Mouse (Mus musculus): ENCODE results near the gene Hist1h1c.
"Not testable (repeated sequence)": the region's sequence is repeated elsewhere in the genome, so short reads cannot be mapped to it uniquely, and the experiment has no call there.

The Hist1h1c gene

DNA sequence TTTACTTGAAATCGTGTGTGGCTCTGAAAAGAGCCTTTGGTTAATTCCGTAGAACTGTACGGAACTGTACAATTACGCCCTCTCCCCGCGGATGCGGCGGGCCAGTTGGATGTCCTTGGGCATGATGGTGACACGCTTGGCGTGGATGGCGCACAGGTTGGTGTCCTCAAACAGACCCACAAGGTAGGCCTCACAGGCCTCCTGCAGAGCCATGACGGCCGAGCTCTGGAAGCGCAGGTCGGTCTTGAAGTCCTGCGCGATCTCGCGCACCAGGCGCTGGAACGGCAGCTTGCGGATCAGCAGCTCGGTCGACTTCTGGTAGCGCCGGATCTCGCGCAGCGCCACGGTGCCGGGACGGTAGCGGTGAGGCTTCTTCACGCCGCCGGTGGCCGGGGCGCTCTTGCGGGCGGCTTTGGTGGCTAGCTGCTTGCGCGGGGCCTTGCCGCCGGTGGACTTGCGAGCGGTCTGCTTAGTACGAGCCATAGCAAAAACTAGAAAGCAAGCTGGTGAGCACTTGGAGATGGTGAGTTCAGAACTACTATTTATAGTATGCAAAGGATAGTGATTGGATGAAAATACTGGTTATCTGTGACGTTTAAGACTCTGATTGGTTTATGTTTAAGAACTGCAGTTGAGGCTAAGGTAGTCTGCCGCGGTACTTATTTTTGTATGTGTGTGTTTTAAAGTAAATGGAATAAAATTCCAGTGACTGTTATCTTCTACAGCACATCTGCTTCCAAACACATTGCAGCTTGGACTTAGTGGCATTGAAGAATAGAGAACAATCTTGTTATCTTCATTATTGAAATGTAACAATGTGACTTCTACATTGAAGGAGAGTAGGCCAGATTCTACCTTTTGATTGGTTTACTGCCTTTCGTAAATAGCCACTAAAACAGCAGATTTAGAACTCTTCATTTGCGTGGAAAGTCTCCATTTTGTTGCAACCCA is 23.5 kb downstream of the Hist1h1c start, which contains the start of gene Hist1h3a:
Hist1h3a (minus strand) TSS at position 516 of the 951 bp plus-strand sequence.
- DNase-seq = peak; percentile 64

DNA sequence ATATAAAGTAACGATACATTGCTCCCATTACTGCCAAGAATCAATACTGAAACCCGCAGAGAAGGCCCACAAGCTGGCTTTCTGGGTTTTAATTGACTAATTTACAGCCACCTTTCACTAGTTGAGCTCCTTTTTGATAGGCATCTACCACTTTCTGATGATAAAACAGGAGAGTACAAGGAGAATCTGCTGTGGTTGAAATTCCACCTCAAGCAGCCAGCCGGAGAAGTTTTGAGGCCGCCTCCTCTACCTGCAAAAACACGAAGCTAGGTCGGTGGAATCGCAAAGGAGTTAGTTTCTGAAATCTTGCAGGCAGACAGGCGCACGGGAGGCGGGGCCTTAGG is 24.6 kb downstream of the Hist1h1c start:
- DNase-seq = no peak

DNA sequence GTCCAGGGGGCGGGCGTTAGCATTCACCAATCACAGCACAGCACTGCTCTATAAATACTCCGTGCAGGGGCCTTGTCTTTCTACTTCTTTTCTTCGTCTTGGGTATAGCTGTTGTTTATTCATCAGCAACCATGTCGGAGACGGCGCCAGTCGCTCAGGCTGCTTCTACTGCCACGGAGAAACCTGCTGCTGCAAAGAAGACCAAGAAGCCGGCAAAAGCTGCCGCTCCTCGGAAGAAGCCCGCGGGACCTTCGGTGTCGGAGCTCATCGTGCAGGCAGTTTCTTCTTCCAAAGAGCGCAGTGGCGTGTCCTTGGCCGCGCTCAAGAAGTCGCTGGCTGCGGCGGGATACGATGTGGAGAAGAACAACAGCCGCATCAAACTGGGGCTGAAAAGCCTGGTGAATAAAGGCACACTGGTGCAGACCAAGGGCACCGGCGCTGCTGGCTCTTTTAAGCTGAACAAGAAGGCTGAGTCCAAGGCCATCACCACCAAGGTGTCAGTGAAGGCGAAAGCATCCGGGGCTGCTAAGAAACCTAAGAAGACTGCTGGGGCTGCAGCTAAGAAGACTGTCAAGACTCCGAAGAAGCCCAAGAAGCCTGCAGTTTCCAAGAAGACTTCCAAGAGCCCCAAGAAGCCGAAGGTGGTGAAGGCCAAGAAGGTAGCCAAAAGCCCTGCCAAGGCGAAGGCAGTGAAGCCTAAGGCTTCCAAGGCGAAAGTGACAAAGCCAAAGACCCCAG is 25.1 kb downstream of the Hist1h1c start, which contains the start of gene Hist1h1a:
Hist1h1a (plus strand) TSS at position 81 of the 738 bp plus-strand sequence.
- peak; percentile 92 for DNase-seq

DNA sequence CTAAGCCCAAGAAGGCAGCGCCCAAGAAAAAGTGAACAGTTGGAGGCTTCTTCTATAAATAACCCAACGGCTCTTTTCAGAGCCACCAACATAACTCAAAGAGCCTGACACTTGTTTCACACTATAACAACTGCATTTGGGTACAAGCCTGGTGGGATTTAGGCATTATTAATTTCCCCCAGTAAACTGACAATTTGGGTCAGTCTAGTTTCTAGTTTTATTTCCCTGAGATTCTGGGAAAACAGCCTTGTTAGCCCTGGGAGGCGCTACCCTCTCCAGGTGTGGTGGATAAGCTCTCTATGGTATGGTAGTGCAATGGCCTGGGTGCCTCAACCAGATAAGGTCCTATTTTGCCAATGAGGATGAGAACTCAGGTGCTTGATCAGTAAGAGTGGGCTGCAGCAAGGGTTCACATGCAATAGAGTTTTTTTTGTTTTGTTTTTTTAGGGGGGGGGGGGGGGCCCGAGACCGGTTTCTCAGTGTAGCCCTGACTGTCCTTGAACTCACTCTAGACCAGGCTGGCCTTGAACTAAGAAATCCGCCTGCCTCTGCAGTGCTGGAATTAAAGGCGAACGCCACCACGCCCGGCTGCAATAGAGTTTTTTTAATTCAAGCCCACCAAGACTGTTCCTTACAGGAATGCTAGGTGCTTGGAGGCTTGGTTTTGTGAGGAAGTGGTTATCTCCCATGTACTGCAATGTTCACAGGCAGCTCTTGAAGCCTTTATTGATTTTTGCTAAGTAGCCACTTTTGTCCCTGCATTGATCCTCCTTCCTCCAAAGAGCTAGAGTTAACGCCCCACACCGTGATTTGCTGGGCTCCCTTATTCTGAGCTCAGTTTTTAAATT is 25.9 kb downstream of the Hist1h1c start:
- no peak for DNase-seq

DNA sequence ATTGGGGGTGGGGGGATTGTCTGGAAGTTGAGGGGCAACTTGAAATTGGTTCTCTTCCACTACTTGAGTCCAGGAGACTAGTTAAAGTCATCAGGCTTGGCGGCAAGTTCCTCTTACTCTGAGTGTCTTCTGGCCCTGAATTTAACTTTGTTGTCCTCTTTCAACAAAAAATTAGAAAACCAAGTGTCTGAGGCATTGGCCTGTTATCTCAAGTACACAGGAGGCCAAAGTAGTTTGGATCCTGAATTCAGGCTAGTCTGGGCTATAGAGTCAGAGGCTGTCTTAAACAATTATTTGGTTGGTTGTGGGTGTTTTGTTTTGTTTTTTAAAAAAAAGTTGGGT is 26.5 kb downstream of the Hist1h1c start:
- no peak for DNase-seq

DNA sequence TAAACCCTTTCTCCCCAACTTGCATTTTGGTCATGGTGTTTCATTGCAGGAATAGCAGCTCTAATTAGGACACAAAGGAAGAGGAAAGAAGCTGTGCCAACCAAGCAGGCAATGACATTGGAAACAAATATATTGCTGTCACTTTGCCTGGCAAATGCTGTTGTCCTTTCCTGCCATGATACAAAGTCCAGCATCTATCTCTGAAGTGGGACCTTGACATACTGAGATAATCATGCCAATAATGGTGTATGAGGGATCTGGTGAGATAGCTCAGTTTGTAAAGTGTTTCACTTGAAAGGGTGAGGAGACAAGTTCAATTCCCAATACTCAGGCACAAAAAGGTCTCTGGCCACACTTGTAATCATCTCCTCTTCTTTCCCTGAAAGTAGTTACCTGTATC is 28.2 kb downstream of the Hist1h1c start:
- DNase-seq = no peak

DNA sequence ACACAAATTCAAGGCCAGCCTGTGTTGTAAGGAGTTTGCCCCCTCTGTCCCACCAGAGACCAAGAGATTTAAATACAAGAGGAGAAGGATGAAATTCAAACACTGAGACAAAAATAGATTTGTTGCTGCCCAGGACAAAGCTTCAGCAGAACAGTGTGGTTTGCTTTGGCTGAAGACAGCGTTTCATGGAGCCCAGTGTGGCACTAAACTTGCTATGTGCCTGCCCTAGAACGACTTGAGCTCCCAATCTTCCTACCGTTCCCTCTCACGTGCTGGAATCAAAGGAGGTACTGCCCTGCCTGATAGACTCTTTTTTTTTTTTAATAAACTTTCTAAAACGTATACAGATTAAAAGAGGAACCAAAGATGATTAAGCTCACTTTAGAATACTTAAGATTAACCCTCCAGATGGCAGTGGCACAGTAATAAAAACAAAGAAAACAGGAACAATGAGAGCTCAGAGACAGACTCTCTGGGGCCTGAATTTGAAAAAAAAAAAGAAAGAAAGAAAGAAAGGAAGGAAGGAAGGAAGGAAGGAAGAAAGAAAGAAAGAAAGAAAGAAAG is 30.3 kb downstream of the Hist1h1c start:
- DNase-seq = no peak

DNA sequence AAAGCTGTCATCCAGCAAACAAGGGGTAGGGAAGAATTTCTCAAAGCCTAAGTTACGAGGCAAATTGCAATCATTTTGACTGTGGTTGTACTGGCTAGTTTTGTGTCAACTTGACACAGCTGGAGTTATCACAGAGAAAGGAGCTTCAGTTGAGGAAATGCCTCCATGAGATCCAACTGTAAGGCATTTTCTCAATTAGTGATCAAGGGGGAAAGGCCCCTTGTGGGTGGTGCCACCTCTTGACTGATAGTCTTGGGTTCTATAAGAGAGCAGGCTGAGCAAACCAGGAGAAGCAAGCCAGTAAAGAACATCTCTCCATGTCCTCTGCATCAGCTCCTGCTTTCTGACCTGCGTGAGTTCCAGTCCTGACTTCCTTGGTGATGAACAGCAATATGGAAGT is 31.0 kb downstream of the Hist1h1c start, which contains the start of gene Trim38:
Trim38 (plus strand) TSS at position 301 of the 400 bp plus-strand sequence.
- not testable (repeated sequence) for DNase-seq

DNA sequence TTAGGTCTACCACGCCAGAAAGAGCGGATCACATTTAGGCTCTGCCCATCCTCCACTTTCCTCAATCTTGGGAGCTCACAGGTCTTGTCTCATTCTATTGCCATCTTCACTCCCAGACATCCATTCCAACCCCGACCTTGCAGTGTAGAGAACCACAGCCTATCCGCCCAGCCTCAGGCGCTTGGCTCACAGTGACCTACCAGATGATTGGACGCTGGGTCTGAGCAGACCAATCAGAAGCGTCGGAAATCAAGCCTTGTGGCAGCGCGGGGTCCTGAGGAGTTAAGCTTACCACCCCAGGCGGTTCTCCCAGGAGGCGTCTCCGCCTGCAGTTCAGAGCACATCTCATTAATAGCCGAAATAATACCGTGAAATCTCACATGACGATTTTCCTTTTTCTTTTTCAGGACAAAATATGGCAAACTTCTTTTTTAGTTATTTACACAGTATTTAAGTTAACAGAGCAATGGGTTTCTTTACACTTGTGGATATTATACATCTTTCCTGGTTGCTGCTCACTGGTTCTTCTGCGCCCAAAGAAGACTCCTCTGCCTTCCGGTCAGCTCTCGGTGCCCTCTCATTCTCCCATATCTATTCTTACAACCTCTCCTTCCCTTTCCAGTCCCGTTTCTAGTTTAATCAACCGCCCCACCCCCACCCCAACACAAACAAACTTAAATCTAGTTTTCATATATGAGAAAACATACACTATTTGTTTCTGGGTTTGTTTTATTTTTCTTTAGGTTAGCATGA is 34.1 kb downstream of the Hist1h1c start:
- DNase-seq = peak; percentile 51

DNA sequence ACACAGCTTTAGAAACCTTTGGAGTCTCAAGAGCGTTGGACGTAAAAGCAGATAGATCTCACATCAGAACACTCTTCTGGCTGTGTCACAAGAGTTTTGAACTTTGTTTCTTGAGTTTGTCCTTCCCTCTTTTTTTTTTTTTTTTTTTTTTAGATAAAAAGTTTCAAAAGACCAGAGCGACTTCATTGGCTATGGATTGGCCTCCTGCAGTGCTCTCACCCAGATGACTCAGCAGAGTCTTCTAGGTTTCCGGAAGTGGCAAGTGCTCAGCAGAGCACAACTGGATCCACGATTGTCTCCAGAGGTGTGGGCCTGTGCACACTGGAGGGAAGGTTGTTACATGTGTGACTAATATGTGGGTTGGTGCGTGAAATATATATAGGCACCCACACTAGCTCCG is 39.7 kb downstream of the Hist1h1c start:
- no peak for DNase-seq

DNA sequence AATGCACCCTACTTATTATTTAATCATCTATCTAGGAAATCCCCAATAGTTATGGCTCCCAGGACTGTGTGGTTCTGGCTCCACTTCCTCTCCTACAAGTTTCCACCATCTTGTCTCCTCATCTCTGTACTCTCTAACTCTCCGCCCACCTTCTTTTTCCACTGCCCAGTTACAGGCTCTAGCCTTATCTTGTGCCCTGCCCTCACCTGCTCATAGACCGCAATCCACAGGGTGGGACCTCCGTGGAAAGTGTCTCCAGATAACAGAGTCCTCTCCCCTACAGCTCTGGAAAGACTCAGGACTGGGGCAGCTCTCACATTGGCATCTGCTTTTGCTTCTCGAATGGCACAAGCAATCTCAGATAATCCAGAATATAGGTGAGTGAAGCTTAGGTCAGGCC is 40.4 kb downstream of the Hist1h1c start:
- DNase-seq = no peak
